Mouse (Mus musculus) mammary gland, adult 2 months (tissue): Measurements from ENCODE around the gene Reps1. TPM values are rescaled to one million over a fixed set of nuclear protein-coding genes. Genes with fewer than 3 reads are reported as not detected.

Experiments used
- polyA plus RNA-seq: library from polyadenylated mRNA; depleted of rRNA; stranded (reverse); fragments of >200 nt; gene quantifications from 2 replicates; pipeline ENCODE4 v1.2.3, GENCODE M21; 2012; ENCODE audit warnings: low replicate concordance; rRNA removed

The Reps1 gene
- polyA plus RNA-seq = 37.3 and 49.4 TPM in 2 replicates

GRCm38 (mm10) chr10:18055696-18056390 is at the start of gene Reps1:
TSS of gene Reps1 (plus strand) at chr10:18055861.

DNA sequence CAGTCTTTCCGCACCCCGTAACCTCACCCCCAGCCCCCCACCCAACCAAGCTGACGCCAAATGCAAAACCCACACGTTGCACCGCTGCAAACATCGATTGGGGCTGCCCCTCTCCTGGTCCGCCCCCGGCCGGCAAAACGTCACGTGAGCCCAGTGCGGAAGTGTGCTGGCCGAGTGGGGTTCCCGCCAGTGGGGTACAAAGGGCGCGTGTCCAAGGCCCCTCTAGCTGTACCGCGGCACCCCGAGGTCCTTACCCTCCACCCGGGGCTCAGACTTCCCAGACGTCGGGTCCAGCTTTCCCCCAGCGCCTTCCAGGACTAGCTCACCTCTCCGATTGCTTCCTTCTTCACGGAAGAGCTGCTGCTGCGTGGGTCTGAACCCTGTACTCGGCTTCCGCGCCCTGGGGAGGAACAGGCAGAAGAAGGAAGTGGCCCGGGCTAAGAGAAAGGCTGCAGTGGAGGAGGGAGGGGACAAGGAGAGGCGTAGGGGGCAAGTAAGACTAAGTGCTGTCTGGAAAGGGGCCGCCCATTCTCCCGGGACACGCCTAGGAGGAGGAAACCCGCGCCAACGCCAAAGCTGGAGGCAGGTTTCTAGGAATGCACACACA is 32.8 kb upstream of the Reps1 start, which contains the start of gene Abracl:
Gene Abracl (minus strand): TSS at position 548 of the 607 bp plus-strand sequence.

Other genes with a start within 250 kb of the Reps1 start
- gene Heca, start 107.8 kb upstream of the Reps1 start, polyA plus RNA-seq = 17.8 and 19.5 TPM in 2 replicates
- gene Abracl, start 32.6 kb upstream of the Reps1 start, polyA plus RNA-seq = 3.3 and 5.9 TPM in 2 replicates
- gene Ect2l, start 155.0 kb downstream of the Reps1 start, polyA plus RNA-seq = not detected in 2 replicates
- 13.7 and 22.3 TPM in 2 replicates for gene Ccdc28a, start 179.1 kb downstream of the Reps1 start, polyA plus RNA-seq